Mouse (Mus musculus) liver, adult (tissue): Measurements from ENCODE around the gene Abcc4.

Experiments
- GATA4 ChIP-seq: IDR thresholded peaks from 2 replicates; pipeline ENCODE4 v1.6.1; 2014; ENCODE audit warnings: mild to moderate bottlenecking, low read length; ENCODE audit not compliant: insufficient replicate concordance

Abcc4 gene

DNA sequence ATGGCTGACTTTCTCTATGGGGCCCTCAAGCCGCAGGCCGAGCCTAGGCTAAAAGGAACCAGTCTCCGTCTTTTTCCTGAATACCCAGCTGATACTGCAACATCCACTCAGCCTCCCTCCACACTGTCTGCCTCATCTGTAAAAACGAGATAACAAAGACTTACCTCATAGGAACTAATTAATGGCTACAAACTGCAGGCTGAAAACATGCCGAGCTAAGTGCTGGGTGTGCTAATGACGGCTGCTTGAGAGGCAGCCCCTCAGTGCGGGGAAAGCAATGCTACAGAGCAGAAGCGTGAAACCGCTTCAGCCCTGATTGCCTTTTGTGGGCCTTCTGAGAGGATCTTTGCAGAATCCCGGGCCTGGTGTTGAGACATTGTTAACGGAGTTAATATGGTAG lies 219.7 kb downstream of the Abcc4 start:
- no peak for TF ChIP-seq GATA4

DNA sequence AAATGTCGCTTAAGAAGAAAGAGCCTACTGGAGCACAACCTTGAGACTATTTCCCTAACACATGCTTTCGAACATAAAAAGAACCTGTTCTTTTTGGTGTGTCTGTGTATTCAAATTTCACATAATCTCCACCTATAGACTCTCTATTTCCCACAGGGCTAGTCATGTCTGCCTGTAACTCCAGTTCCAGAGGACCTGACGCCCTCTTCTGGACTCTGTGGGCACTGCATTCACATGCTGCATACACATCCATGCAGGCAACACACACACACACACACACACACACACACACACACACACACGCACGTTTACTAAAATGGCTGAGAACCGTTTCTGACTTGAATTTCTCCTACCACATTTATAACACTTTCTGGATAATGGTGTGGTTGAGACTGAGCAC lies 220.4 kb downstream of the Abcc4 start:
- no peak for TF ChIP-seq GATA4

DNA sequence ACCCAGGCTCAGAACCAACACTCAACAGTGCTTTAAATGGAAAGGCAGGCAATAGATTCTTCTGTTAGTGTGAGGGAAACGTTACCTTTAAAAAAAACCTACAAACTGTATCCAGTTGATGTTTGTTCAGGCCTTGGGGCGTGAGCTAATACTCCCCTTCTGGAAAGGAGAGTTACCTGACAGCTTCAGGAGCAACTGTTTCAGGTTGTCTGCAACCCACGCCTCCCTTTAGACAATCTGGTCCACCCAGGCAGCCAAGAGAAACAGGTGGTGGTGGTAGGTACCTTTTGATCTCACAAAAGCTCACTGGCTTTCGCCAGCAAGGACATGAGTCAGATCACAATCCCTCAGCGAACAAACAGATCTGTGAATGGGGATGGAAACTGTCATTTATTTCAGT lies 223.7 kb downstream of the Abcc4 start:
- TF ChIP-seq GATA4 = no peak

DNA sequence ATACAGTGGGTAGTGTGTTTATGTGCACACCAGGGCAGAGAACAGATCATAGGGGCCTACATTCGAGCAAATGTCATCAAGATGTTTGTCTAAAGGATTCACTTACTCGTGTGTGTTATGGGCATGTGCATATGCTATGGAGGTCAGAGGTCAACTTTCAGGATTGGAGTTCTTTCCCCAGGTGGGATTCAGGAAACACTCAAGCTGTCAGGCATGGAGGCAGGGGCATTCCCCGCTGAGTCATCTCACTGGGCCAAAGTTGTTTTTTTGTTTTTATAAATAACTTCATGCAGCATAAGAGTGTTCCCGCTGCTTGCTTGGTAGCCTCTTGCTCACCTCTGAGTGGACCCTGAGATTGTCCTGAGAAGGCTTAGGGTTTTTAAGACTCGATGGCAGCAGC lies 224.2 kb downstream of the Abcc4 start:
- TF ChIP-seq GATA4 = no peak

DNA sequence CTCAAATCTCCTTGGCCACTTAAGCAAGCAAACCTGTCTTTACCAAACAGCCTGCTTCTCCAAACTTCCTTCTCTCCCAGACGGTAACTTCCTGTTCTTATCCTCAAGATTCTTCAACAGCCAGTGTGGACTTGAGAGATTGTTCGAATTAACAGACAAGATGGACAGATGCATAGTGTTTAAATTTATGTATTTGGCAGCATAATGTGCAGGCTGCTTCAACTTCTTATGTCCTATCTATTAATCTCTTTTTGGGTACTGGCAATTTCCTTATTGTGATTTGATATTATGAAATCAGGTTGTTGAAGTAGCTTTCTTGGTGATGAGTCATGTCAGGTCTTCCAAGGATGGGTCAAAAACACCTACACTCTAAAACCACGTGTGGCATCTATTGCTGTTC lies 229.7 kb downstream of the Abcc4 start:
- TF ChIP-seq GATA4 = no peak

DNA sequence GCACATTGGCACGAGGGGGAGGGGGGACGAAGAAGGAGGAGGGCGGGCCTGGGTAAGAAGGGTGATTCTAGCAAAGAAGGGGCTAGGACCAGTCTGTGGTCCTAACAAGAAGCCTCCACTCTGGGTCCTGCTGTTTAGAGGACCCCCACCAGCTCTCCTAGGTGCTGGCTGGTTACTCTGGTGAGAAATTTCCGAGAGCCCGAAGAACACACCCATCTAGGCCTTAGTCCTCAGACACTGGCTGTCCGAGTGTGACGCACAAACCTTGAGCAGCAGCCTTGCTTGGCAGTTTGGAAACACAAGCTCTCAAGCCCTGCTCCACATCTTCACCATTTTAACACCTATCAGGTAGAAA lies 230.9 kb downstream of the Abcc4 start:
- TF ChIP-seq GATA4 = no peak

DNA sequence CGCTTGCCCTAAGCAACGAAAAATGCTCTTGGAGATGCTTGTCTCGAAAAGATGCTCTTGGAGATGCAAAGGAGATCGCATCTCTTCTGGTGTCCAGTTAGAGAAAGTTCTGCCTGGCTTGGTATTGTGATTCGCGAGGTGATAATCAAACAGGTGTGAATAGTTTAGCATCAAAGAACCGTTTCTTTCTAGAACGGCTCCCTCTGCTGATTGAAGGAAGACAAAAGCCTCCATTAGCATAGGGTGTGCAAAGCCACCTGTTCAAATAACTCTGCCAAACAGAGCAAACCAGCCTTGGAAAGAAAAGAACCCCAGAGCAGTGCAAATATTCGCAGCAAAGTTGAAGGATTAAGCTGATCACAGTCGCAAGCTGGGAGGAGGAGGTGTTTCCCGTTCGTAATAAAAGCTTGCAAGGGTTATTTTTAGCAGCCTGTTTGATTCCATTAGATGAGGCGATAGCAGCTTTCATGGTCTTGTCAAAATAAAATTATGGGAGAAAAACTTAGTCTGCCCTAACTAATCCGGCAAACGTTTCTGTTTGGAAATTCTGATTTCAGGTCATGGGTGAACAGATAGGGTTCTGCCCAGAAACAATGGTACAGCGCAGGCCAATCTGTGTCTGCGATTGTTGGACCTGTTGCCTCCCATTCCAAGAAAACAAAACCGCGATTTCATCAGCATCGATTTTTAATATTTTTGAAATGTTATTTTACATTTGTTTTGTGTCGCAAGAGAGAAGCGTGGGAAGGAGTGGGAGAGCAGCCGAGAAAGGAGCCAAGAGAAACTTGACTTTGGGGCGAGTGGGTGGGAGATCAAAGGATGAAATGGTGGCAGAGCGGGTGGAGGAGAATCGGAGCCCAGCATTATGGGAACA lies 231.6 kb downstream of the Abcc4 start:
- TF ChIP-seq GATA4 = no peak

DNA sequence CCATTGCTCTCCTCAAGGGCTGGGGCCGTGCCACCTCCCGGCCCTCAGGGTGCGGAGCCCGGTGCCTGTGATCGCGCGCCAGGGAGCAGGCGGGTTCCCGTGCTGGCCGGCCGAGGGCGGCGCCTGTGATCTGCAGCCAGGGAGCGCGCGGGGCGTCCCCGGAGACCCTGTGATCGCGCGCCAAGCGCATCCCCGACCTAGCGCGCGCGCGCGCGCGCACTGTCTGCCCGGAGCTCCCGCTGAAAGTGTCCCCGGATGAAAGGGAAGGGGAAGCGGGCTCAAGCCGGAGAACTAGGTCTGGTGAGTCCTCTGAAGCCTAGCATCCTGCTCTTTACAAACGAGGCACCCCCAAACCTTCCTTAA lies 232.2 kb downstream of the Abcc4 start:
- TF ChIP-seq GATA4 = no peak

DNA sequence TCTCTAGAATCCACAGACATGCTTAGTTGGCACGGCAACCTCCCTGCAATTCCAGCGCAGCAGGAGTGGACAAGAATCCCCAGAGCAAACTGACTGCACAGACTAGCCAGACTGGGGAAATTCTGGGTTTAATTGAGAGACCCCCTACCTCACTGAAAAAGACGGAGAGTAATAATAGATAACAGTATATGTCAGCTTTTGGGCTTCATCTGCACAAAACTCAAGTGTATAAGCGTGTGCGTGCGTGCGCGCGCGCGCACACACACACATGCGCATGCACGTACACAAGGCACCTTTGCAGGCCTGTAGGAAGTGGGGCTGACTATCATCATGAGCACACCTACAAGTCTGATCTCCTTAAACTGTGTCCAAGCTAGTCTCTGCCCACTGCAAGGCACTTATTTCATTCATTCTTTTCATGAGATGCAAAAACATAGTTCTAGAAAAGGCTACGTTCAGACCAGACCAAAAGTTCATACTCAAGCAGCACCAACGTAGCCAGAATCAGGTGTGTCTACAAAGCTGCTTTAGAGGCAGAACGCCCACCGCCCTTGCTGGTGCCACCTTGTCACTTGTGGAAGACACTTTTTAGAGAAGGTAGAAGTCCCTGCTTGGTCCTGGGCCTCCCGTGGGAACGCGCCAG lies 232.7 kb downstream of the Abcc4 start:
- no peak for TF ChIP-seq GATA4

DNA sequence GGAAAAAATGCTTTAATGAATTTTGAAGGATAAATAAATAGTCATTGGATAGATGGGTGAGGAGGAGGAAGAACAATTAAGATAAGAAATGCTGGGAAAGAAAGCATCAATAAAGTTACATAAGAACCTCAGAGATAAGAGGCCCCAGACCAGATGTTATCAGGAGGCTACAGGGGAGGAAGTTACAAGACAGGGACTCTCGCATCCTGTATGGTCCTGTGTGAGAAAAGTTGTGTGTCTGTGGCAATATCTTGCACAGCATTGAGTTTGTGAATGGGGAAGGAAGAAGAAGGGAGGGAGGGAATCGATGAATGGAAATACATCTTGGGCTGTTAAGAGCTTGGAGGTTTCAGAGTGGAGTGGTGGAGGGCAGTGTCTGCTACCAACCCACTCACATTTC lies 240.7 kb downstream of the Abcc4 start:
- no peak for TF ChIP-seq GATA4

DNA sequence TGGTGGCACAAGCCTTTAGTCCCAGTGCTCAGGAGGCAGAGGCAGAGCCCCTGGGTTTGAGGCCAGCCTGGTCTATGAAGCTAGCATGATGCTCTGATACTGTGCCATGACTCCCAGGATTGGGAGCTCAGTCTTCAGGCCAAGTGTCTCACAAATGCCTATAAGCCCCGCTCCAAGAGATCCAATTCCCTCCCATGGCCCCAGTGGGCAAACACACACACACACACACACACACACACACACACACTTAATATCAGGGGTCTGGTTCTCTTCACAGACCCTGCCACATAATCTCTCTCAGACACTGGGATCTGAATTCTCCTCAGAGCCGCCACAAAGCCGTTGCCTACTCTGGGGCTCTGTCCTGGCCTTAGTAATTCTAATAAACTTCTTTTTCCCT lies 241.6 kb downstream of the Abcc4 start:
- TF ChIP-seq GATA4 = no peak

DNA sequence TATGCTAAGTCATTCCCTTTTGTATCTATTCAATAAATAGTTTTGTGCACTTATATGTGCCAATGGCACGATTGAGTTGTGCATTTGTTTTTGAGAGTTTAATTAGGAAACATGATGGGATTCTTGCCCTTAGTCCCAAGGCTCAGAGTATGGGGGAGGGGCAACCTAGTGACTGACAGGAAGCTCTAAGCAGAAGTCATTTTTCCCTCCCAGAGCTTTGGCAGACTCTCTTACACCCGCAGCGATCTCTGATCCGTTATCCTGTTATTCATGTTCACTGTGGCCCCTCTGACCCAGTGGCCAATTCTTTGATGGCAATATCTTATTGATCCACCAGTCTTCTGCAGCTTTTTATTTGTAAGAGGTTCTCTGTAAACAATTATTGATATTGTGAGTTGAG lies 253.4 kb downstream of the Abcc4 start:
- no peak for TF ChIP-seq GATA4

DNA sequence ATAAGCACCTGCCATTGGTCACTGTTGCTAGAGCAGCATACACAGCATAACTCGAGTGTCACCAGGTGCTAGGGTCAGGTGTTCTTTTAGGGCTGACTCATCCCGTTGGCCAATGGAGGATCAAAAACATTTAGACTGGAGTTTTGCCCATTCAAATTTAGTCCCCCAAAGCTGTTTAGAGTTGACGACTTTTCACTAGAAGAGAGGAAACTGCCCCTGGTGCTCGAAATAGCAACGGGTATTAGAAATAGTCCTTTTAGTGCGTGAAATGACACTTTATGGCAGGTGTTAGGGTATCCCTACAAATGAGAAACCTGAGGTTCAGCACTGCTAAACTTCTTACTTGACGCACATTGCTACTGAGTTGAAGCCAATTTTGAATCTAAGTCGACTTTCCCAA lies 265.9 kb downstream of the Abcc4 start:
- no peak for TF ChIP-seq GATA4

DNA sequence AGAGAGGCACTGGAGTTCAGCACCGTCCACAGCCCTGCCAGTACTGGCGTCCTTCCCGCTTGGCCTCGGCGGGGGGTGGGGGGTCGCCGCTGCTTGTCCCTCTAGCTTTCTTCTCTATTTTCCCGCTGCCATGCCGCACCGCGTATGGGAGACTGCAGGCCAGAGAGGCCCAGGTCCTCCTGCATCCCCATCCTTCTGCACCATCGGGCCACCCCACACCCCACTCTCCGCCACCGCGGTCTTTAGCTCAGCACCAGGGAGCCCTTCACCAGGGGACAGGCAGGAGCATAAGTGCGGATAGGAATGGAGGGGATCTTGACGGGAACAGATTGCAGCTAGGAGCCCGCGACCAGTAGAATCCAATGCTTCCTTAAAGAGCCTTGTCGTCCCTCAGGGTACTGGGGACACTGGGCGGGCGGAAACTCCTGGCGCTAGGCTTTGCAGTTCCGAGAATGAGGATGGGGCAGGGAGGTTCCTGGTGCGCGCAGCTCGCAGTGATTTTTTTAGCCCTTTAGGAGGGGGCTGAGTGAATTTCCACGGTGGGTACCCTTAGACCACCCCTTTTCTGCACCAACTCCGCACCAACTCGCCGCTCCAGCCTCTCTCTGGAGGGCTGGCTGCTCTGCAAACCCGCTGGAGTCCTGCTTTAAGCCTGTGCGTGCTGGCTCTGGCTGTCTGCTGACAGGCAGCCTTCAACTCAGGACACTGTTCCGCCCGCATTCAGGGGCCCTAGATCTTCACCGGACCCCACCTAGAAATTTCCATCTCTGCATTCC lies 268.7 kb downstream of the Abcc4 start:
- no peak for TF ChIP-seq GATA4

DNA sequence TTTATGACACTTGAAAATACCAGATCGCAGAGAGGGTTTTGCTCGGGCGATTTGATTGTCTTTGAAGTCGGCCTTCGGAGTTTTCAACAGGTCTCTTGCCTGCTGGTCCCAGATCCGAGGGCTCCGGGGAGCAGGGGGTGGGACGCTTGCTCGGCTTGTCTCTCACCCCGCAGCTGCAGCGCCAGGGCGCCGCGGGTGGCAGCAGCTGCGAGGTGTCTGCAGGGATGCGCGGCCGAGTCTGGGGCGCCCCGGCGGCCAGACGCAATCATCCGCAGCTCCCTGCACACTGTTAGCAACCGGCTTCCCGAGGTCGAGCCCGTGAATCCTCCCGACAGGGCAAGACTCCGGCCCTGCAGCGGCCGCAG lies 269.2 kb downstream of the Abcc4 start:
- no peak for TF ChIP-seq GATA4

DNA sequence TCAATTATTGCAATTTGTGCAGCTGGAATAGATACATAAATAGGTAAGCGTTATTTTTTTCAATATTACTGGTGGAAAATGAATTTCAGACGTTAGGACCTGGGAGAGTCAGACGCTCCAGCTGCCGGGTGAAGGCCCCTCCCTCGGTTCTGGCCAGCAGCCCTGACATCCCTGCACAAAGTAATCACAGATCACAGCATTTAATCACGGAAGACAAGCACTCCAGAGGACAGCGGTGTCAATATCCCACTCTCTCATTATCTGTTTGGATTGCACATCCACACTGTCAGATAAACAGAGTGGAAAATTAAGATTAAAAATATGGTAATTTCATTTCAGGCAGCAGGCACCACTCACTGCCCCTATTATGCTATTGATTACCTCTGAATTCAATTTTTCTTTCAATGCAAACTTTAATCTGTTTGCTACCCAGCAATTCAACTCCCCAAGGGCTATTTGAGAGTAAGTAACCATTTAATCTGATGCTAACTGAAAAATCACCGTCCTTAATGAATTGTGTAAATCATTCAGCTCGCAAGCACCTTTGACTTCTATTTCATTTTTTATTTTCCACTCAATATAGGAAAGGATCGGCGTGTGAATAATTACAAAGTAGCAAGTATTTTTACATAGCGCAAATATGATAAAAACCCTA lies 270.2 kb downstream of the Abcc4 start:
- TF ChIP-seq GATA4 = no peak
